Mouse (Mus musculus) erythroblast, embryonic 14.5 days (primary cell): ENCODE results near the gene Cr2. TPM values are rescaled to one million over a fixed set of nuclear protein-coding genes. Genes with fewer than 3 reads are reported as not detected.

Experiments
- H3K27me3 ChIP-seq: 2 replicates; pipeline ENCODE4 v1.6.1; 2012; ENCODE audit warnings: inconsistent platforms; ENCODE audit not compliant: control insufficient read depth
- H3K36me3 ChIP-seq: 2 replicates; pipeline ENCODE4 v1.6.1; 2012; ENCODE audit warnings: mild to moderate bottlenecking, inconsistent platforms; ENCODE audit not compliant: control insufficient read depth
- H3K4me1 ChIP-seq: 2 replicates; pipeline ENCODE4 v1.6.1; 2012; ENCODE audit warnings: inconsistent platforms; ENCODE audit not compliant: control insufficient read depth
- H3K4me3 ChIP-seq: replicated peaks from 2 replicates; pipeline ENCODE3; 2012; ENCODE audit warnings: moderate library complexity, mild to moderate bottlenecking, inconsistent platforms
- H3K9me3 ChIP-seq: 2 replicates; pipeline ENCODE4 v1.6.1; 2012; ENCODE audit warnings: low read length, inconsistent platforms, mixed read lengths; ENCODE audit not compliant: control insufficient read depth
- GATA1 ChIP-seq: IDR thresholded peaks from 2 replicates; pipeline ENCODE4 v1.6.1; 2012; ENCODE audit warnings: low read length, inconsistent platforms, mixed read lengths
- TAL1 ChIP-seq: IDR thresholded peaks from 3 replicates; pipeline ENCODE4 v1.6.1; 2012; ENCODE audit warnings: low read length, inconsistent platforms, mixed read lengths
- polyA plus RNA-seq: library from polyadenylated mRNA; stranded (reverse); fragments of >175 nt; gene quantifications from 2 replicates; pipeline ENCODE4 v1.2.3, GENCODE M21; 2012

The Cr2 gene
- polyA plus RNA-seq, 1 experiment = not detected

DNA sequence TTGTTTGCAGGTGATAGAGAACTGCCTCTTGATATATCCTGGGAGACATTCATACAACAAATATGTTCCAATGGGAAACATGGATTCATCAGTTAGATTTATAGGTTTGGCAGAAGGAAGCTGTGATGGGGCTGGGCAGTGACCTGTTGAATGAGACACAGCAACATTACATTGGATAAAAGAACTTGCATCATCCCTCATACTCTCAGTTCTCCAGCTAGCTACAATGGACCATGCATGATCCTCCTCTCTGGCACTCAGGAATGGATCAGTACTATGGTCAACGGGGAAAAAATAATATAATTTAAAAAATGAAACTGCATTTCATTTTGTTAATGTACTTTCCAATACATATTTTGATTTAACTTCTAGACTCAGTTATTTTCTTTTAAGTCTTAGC, 46.6 kb downstream of the Cr2 start:
- H3K36me3 ChIP-seq = peaks cover 51% of the 10 kb centered on the region
- peaks cover 42% of the 10 kb centered on the region for H3K4me1 ChIP-seq
- no peaks in the 10 kb centered on the region for H3K27me3 ChIP-seq
- peak overlapping the region; percentile 99 for H3K4me3 ChIP-seq
- no peak for TF ChIP-seq TAL1
- no peak for TF ChIP-seq GATA1
- H3K9me3 ChIP-seq = no peaks in the 10 kb centered on the region

GRCm38 (mm10) chr1:195114414-195114813, 62.1 kb downstream of the Cr2 start:
- Histone ChIP-seq H3K4me1 (peaks cover 46% of the 10 kb centered on the region), H3K4me3 (peak overlapping the region; percentile 30), H3K9me3 (no peaks in the 10 kb centered on the region), H3K27me3 (no peaks in the 10 kb centered on the region), H3K36me3 (peaks cover 97% of the 10 kb centered on the region)
- TF ChIP-seq GATA1 = peak; percentile 85
- no peak for TF ChIP-seq TAL1

DNA sequence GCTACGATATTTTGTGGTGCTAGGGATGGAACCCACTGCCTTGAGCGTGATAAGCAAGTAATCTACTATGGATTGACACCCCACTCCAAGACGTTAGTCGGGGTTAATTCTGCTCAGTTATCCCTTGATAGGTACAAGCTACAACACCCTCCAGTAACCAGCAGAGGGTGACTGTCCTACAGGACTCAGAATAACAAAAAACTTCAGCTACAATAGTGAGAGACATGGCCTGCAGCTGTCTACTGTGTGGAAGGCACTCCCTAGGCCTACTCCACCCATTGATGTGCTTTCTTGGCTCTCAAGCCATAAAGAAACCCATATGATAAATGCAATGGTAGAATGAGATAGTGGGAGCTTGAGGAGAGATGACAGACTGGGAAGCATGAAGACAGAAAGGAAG, 62.9 kb downstream of the Cr2 start:
- H3K9me3 ChIP-seq = no peaks in the 10 kb centered on the region
- TF ChIP-seq GATA1 (no peak), TAL1 (no peak)
- H3K4me1 ChIP-seq = peaks cover 46% of the 10 kb centered on the region
- peaks cover 97% of the 10 kb centered on the region for H3K36me3 ChIP-seq
- H3K4me3 ChIP-seq = peak overlapping the region; percentile 4
- H3K27me3 ChIP-seq = no peaks in the 10 kb centered on the region

DNA sequence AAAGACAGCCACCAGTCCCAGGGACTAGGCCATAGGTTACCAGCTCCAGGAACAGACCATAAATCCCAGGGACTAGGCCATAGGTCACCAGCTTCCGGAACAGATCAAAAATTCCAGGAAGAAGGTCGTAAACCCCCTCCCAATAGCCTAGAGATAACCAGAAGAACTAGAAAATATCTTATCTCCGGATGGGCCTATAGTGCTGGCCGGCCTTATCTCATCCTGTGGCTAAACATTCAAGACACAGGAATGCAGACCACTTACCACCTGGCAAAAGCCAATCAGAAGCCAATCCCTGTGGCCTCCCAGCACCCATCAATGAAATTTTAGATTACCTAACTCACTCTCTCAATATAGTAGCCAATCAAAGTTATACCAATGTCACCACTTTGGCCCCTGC, 75.8 kb downstream of the Cr2 start:
- TF ChIP-seq TAL1 (no peak), GATA1 (no peak)
- H3K27me3 ChIP-seq = no peaks in the 10 kb centered on the region

DNA sequence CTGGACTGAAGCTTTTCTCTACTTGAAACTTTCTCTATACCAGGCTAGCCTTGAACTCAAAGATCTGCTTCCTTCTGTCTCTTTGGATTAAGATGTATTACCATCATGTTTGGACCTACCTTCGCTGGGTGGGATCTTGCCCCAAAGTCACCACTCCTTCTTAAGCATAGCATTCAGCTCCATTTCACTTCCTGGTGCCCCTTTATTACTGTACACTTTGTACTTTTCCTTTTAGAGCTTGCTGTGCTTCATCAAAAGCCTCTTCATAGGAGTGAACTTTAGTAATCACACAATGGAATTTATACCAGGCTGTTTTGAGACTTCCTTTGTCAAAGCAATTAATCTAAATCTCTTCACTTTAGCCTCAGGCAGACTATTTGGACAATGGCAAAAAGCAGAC, 78.5 kb downstream of the Cr2 start:
- TF ChIP-seq TAL1 (no peak), GATA1 (no peak)
- H3K27me3 ChIP-seq = no peaks in the 10 kb centered on the region
- peaks cover 49% of the 10 kb centered on the region for H3K4me1 ChIP-seq
- H3K9me3 ChIP-seq = no peaks in the 10 kb centered on the region; the same call in 1 of the 2 replicates
- H3K36me3 ChIP-seq = peaks cover 88% of the 10 kb centered on the region
- H3K4me3 ChIP-seq = no peak overlapping the region

More for the DNA sequence above, 75.8 kb downstream of the Cr2 start:
- Histone ChIP-seq H3K36me3 (peaks cover 89% of the 10 kb centered on the region), H3K4me3 (no peak overlapping the region), H3K4me1 (peaks cover 29% of the 10 kb centered on the region), H3K9me3 (no peaks in the 10 kb centered on the region; the same call in 1 of the 2 replicates)

DNA sequence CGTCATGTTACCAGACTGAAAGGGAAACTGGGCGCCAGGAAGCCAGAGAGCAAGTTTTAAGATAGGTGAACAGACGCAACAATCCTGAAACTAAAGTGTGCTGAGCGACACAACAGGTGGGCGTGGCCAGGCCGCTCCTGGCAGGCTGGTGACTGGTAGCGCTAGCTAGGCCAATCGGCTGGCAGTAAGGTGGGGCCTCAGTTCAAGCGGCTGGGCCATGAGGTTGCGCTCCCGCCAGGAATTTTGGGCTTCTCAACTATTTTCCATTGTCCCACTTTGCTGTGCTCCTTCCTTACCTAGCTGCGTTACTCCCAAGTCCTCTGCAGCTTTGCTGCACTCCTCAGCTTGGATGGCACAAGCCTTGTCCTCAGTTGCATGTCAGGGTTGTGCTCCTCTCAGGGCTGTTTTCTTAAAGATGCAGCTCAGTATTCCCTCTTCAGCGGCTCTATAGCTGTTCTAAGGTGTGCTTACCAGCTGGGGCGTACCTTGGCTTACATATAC, 84.2 kb downstream of the Cr2 start, which contains the start of gene Cd46:
Gene Cd46 (minus strand): TSS at position 30 of the 501 bp plus-strand sequence.
- H3K4me1 ChIP-seq = peaks cover 71% of the 10 kb centered on the region
- peaks cover 48% of the 10 kb centered on the region for H3K36me3 ChIP-seq
- peak within 1 kb of the TSS; percentile 77 for H3K4me3 ChIP-seq
- no peak for TF ChIP-seq GATA1
- TF ChIP-seq TAL1 = no peak
- no peaks in the 10 kb centered on the region for H3K9me3 ChIP-seq
- no peaks in the 10 kb centered on the region for H3K27me3 ChIP-seq

DNA sequence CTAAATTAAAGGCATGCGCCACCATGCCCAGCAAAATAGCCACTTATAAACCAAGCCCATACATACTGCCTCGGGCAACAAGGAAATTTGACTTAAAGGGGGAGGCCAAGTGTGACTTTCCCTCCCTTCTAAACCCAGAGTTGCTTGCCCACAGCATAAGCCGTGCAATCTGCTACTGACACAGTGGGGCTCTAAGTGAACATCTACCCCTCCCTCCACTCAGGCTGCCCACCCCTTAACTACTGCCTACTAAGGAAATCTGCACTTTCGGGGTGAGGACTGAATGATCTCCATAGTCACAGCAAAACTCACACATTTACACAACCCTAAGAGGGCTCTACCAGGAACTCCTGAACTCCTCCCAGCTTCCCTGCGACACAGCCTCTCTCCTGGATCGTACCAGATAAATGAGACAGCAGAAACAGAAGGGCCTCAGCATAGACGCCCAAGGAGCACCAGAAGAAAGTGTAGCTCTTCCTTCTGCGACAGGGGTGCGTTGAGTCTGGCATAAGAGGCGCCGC, 84.8 kb downstream of the Cr2 start:
- Histone ChIP-seq H3K9me3 (no peaks in the 10 kb centered on the region), H3K36me3 (peaks cover 43% of the 10 kb centered on the region), H3K4me3 (peak overlapping the region; percentile 77), H3K4me1 (peaks cover 66% of the 10 kb centered on the region), H3K27me3 (no peaks in the 10 kb centered on the region)
- TF ChIP-seq TAL1 = no peak
- peak; percentile 26; the same call in 1 of the 2 replicates for TF ChIP-seq GATA1

Other genes with a start within 250 kb of the Cr2 start
- 0.01 and 0.05 TPM in 2 replicates for gene Cd34, start 237.9 kb downstream of the Cr2 start, polyA plus RNA-seq
- 0.01 and 0.02 TPM in 2 replicates for gene Cd46, start 84.5 kb downstream of the Cr2 start, polyA plus RNA-seq
- gene Cr1l, start 45.1 kb downstream of the Cr2 start, polyA plus RNA-seq = 0.61 and 0.83 TPM in 2 replicates